Mouse (Mus musculus): Measurements from ENCODE around the gene Odf3l1.

Odf3l1 gene

DNA sequence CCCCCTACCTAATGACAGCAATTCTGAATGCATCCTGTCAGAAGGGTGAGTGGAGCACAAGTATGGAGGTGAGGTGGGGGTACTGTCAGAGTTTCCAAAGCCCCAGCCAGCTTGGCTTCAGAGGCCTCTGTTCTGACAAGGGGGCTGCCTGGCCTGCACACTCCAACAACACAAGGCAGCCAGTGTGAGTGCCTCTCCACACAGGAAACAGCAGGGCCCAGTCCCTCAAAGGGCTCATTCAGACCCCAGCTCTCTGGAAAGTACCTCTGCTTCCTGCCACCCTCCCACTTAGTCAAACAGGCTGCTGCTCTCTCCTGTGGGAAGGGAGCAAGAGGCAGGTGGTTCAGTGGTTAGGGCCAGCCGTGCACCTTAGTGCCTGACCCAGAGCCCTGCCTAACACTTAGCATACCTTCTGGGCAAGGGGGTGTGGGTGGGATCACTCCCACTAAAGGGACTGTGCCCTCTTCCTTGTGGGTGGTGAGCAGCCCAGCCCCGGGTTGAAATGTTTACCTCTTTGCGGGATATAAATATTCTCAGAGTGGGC is 17.1 kb upstream of the Odf3l1 start:
- DNase-seq (ENCODE audit: low read depth): no peak

DNA sequence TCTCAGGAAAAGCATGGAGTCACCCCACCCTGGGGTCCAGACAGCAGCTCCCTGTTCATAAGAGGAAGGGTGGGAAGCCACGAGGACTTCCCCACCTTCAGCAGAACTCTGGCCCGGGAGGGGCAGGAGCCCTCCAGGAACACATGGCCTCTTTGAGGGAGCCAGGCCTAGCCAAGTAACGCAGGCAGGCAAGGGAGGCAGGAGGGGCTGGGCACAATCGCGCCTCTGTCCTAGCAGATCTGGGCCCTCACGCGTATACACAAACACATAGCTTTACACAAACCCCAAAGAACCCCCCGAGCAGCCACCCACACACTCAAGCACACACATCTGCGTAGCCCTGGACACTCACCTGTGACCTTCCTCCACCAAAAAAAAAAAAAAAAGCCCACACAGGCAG is 16.3 kb upstream of the Odf3l1 start:
- DNase-seq (ENCODE audit: low read depth): no peak

DNA sequence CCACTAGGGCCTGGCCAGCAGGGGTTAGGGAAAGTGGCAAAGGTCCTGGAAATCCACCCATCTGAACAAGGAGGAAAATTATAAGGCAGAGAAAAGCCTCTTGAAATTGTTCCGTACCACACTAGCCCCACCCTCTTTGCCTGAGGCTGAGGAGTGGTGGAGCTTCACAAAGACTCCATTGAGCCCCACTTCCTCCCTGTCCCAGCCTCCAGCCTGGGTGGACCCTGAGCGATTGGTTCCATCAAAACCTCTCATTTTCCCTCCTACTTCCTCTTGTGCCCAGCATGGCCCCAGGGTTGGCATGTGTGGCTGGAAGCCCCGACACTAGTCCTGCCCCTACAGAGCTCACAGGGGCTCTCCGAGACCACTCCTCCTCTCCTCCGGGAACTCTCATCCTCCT is 12.8 kb upstream of the Odf3l1 start:
- no peak for DNase-seq (ENCODE audit: low read depth)

DNA sequence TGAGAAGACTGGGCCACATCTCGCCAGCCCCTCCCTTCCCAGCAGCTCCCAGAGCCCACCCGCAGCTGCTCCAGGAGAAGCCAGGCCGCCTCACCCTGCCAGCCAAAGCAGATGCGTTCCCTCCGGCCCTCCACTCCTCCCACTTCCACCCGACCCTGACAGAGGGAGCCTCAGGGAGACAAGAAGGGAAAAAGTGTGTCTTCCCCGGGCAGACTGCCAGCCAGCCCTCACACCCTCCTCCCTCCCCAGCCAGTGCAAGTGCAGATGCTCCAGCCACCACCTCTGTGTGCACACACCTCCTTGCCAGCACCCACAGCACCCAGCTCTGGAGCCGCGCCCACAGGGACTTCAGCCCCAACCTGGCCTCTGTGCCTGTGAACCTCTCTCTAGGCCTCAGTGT is 12.3 kb upstream of the Odf3l1 start:
- peak; percentile 52 for DNase-seq (ENCODE audit: low read depth)

DNA sequence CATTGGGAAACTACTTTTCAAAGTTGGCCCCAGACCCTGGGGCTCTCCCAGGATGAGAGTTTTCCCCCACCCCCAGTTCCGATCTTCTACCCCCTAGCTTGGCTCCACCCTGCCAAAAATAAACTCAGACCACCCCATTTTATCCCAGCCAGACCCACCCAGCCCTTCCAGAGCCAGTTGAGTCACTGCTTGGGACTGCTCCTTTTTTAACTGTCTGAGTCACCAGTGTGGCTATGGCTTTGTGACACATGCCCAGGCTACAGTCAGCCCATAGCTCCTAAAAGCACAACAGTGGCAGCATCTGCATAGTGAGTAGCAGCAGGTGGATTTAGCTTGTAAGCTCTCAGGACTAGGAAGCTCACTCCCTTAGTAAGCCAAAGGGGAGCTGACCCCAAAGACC is 8.6 kb upstream of the Odf3l1 start:
- DNase-seq (ENCODE audit: low read depth): peak; percentile 49

DNA sequence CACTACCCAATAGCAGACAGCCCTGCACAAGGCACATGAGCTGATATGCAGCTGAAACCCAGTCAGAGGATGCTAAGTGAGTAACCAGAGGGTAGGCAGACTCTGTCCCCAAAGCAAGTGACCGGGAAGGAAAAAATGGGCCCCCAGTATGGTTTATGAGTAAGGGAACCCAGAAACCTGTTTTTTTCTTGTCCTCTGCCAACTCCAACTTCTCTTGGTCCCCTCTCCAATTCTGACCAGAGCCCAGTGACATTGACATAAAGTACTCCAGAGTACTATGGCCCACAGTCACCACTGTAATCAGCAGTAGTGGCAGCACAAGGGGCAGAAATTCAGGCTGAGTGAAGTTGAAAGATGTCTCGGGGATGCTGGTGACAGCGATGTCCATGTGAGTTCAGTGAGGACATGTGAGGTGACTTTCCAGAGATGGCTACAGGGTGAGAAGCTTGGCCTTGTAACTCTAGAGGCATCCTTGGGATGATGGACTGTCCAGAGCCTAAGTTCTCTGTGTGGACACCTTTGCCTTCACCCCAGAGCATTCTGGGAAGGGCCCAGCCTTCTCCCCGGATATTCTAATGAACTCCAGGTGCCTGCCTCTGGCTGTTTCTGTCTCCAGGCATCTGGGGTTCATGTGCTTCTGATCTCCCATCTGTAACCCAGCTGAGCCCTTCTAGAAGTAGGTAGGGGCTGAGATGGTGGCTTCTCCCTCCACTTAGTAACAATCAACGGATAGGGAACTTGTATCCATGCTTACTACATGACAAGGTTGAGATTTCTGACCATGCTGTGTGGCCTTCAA is 7.8 kb upstream of the Odf3l1 start:
- peak; percentile 53 for DNase-seq (ENCODE audit: low read depth)

DNA sequence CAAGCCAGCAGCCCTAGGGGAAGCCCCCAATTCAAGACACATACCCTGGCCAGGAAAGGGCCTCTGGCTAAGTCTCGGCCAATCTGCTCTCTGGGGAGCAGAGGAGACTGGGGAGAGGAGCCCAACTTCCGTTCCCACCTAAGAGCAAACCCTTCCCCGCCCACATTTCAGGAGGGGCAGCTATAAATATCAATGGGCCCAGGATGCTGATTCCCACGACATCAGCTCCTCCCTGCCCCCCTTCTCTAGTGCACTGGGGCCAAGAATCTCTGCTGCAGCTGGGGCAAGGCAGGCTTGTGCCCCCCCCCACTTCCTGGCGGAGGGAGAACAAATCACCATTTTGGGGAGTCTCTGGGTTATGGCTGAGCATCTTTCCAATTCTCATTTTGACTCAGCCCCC is 6.7 kb upstream of the Odf3l1 start:
- peak; percentile 55 for DNase-seq (ENCODE audit: low read depth)

DNA sequence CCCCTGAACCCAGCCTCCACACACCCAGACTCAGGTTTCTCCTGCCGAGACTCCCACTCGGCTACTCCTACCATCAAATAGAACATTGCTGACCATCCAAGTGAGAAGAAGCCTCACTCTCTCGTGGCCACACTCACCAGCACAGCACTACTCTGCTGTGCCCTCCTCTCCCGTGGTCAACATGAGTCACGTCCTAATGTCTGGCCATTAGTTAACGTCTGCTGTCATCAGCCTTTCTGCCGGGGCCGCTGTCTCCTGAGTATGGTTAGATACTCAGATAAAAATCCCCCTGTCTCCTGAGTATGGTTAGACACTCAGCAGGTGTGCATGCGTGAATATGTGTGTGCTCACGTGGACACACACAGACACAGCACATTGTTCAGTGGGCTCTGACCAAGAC is 6.3 kb upstream of the Odf3l1 start:
- DNase-seq (ENCODE audit: low read depth): peak; percentile 76

DNA sequence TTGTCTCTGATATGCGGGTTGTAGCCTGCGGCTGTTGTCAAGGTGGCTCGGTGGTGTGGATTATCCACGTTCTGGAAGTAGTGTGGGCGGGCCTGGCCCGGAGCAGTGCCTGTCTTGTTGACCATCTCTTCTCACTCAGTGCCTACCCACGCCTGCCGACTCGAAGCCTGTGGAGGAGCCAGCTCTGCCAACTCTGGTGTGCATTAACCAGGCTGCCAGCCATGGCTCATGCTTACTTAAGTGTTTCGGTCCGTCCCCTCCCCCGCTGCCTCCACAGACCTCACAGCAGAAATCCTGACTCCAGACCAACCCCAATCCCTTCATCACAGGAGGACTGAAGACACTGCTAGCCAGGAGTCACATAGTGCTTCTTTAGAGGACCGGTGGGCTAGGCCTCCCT is 5.1 kb upstream of the Odf3l1 start:
- DNase-seq (ENCODE audit: low read depth): peak; percentile 58

DNA sequence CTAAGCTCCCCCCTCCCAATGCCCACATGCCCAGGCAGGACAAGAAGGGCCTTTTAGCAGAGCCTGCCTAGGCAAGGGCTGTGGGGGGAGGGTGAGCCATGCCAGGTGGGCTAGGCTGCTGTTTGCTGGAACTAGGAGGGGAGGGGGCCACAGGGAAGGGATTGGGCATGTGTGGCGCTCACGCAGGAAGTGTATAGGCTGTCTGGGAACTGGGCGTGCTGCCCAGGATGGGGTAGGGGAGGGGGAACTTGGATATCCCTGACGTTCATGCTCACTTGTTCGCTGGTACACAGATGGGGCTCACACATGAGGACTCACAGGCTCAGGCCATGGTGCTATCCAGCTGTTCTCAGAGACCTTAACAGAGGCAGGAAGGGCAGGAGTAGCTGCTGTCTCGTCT is 3.8 kb upstream of the Odf3l1 start:
- no peak for DNase-seq (ENCODE audit: low read depth)

DNA sequence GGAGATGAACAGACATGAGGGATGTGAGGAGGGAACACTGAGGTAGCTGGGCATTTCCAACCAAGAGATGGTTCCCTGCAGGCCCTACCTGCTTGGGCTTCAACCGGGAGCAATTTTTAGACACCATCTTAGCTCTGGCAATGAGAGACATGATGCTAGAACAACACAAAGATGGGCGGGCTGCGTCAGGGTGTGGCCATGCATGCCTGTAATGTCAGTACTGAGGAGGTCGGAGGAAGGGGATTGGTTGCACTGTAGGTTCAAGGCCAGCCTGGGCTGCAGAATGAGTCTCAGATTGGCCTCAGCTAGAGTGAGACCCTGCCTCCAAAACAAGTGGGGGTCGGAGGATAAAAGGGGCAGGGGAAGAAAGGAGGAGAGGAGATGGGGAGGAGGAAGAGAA is 2.0 kb upstream of the Odf3l1 start:
- peak; percentile 55 for DNase-seq (ENCODE audit: low read depth)

DNA sequence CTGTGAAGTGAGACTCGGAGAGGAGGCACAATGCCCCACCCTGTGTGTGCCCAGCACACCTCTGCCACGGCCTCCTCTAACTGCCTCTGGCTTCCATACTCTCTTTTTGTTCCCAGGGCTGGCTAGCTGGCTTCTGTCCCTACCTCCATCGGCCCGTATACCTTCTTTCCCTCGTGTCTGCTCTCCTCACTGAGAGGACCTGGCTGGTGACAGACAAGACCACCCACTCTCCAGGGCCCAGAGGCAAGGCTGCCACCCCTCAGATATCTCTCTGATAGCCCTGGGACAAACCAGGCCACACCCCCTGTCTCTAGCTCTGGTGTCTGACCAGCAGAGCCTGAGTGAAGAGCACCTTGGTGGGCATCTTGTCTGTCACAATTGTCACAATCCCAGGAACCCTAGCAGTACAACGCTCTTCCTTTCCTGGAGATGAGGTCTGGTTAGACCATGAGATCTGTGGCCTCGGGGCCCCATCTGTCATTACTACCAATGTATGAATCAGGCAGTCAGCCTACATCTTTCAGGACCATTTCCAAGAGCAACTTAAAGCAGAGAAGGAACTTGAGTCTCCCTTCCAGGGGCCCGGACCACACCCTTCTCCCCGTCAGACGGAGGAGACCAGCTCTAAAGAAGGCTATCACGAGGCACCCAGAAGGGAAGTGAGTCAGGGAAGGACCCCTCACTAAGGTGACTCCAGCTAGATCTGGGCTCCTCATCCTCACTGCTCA is 1.4 kb upstream of the Odf3l1 start:
- DNase-seq (ENCODE audit: low read depth): peak; percentile 68

DNA sequence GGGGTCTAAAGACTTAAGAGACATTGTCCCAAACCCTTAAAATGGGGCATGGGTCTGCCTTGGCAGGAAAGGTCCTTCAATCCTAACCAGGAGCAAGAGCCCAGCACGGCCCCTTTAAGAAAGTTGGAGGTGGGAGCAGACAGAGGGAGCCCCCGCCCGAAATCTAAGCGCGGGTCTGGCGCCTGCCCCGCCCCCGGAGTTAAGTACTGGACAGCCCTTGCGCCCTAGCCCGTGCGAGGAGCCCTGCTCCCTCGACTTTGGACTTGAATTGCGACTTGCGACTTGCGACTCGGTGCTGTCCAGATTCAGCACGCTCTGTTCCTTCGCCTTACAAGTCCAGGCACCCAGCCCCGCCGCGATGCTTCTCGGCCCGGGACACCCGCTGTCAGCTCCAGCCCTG is 353 bp upstream of the Odf3l1 start, which contains the start of gene Cspg4:
Gene Cspg4 (plus strand): TSS at position 202 of the 400 bp plus-strand sequence.
- peak; percentile 80 for DNase-seq (ENCODE audit: low read depth)

DNA sequence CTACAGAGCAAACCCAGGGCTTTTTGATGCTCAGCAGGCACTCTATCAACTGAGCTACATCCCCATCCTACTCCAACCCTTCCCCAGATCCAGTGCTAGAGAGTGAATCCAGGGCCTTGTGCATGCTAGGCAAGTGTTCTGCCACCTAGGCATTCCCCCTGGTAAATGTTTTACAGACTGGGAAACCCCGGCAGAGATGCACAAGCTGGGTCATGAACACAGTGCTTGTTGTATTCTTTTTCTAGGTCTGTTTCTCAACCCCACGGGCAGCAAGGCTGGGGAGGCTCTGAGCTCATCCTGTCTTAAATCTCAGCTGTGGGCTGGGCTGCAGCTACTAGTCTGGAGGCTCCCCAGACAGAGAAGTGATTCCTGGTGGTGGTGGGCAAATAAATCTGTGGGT is 1.6 kb downstream of the Odf3l1 start:
- peak; percentile 40 for DNase-seq (ENCODE audit: low read depth)

DNA sequence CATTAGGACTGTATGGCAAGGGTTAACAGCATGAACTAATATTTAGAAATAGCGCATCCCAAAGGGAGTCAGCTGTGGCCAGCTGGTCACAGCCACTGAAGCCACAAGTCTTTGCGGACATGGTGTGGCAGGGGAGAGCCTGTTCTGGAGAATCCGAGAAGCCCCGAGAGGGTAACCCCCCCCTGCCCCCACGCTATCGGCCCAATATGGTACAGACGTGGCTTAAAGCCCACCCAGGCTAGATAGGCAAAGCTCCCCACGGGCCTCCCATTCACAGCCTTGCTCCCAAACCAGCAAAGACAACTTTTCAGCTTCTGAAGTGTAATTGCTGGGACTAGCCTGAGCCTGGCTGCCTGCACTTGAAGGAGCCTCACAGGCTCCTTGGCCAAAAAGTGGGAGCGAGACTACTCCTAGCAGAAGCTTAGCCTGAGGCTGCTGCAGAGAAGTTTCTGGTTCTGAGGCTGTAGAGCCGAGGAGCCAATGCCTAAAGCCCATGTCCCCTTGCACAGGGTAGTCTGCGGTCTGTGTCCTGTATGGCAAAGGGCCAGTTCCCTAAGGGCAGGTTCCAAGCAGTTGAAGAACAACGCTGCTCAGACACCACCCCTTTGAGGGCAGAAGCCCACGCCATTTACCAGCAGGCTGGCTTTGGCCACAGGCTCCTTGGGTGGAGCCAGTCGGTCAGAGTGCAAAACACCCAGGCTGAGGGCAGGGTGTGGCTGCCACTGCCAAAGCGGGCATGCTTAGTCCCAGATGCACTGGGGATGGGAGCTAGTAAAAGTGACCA is 3.8 kb downstream of the Odf3l1 start:
- DNase-seq (ENCODE audit: low read depth): no peak

DNA sequence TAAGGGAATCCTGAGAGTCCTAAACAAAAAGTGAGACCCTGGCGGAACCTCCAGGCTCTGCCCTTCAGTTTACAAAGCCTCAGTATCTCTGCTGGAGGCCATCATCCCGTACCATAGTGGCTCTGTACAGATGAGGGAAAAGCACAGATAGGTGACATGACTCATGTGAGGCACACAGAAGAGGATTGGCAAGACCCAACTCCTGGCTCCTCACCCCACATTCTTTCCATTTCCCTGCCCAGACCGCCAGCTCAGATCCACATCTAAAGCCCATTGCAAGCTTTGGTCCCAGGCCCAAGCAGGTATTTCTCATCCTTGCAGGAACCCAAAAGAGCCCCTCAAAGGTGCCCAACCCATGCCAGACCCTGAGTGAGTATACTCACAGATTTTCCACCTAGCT is 4.4 kb downstream of the Odf3l1 start:
- DNase-seq (ENCODE audit: low read depth): no peak

DNA sequence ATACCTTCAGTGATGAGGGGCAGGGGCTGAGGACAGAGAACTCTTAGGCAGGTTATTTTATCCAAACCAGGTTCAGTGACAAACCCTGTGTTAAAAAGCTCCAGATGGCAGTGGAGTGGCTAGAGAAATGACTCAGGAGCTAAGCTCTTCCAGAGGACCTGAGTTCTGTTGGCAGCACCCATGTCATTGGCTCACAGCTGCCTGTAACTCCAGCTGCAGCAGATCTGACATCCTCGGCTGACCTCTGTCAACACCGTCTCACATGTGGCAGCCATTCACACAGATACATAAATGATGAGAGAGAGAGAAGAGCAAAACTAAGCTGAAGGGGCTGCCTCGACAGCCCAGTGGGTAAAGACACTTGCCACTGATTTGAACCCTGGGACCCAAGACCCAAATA is 7.0 kb downstream of the Odf3l1 start:
- DNase-seq (ENCODE audit: low read depth): peak; percentile 66

DNA sequence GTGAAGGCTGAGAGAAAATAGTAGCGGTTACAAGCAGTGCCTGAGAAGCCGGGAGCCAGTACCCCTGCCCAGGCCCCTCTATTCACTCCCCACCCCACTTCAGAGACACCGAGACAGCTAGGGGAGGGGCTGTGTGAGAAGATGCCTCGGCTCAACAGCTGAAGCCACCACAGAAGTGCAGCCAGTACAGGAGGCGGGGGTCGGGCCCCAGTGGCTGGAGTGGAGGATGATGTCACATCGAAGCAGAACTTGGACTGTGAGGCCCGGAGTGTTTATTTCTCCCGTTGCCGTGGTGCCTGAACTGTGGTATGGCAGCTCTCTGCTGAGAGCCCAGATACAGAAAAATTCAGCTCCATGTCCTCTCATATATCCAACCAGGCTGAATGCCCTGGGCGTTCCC is 12.7 kb downstream of the Odf3l1 start:
- peak; percentile 73 for DNase-seq (ENCODE audit: low read depth)

DNA sequence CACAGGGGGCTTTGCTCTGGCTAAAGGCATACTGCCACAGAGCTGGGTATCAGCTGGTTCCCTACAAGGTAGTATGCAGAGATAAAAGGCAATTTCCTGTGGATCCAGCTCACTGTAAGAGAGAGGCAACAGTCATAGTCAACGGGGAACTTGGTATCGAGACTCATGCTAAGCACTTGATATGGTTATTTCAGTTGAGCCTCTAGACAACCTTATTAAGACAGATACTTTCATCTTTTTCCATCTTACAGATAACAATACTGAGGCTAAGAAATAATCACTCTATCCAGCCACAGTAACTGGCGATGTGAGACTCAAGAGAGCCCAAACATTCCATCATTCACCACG is 13.6 kb downstream of the Odf3l1 start:
- no peak for DNase-seq (ENCODE audit: low read depth)

DNA sequence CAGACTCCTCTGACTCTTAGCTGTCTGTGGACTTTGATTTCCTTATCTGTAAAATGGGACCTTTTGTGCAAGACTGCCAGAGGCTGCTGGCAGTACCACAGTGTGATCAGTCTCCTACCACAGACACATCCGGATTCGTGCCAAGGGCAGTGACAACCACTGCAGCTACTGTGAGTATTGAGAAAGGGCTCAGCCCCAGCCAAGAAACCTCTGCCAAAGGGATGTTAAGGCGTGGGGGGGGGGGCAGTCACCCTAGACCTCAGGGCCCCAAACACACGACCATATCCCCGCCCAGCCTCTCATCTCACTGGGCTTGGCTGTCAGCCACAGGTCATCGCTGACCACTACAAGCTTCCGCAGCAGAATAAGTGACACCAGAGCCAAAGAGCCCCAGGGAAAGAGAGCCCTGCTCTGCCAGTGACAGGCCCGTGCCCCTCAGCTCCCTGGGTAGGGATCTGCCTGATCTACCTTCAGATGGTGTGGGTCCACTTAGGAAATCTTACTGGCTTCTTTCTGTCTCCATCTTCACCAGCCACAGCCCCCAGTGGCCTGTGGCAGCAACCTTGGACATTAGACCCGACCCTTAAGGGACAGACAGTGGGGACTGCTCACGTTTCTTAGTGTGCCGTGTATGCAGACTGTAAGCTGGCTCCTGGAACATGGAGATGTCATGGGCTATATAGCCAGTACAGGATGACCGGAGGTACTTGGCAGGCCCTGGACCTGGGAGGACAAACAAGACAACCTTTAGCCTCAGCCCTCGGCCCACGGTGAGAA is 14.2 kb downstream of the Odf3l1 start:
- no peak for DNase-seq (ENCODE audit: low read depth)

DNA sequence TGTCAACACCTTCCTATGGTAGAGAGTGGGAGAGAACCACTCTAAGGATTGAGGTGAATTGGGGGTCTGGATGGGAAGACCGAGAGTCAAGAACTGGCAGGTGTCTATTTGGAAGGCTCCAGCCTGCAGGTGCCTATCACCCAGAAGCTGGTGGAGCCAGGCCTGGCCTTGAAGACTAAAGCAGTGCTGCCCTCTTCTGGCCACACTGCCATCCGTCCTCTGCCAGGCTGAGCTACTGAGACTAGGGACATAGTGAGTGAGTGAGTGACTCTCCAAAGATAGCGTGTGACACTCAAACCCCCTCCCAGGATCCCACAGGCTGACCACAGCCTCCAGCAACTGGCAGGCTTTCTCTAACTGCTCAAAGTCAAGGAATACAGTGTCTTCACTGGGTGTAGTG is 17.0 kb downstream of the Odf3l1 start:
- DNase-seq (ENCODE audit: low read depth): peak; percentile 77

DNA sequence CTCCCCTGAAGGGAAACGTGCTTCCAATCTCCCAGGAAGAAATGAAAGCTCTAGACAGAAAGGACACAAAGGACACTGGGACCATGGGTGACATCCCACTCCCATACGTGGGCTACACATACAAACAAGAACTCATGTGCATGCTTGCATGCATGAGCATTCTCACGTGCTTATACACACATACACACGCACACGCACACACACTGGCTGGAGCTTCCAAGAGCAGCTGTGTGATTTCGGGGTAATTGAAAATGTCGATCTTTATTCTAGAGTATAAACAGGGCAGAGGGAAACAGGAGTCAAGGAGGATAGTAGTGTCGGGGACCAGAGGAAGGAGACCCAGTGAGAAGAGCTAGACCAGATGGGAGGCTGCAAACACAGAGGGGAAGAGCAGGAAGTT is 19.8 kb downstream of the Odf3l1 start:
- no peak for DNase-seq (ENCODE audit: low read depth)

Measured in NIH3T3 (cell line).